Mouse (Mus musculus) gastrocnemius, postnatal 10 days (tissue): ENCODE measurements at regions not wholly inside any gene's neighbourhood (a gene's known extent, or its start where the extent isn't known, plus 50 kb on each side); places are given as distances from the start of the nearest gene placed in this dataset.

Source experiments
- DNase-seq: peaks from one replicate; pipeline ENCODE4 v3.0.0; 2021; ENCODE audit warnings: mixed read lengths

DNA sequence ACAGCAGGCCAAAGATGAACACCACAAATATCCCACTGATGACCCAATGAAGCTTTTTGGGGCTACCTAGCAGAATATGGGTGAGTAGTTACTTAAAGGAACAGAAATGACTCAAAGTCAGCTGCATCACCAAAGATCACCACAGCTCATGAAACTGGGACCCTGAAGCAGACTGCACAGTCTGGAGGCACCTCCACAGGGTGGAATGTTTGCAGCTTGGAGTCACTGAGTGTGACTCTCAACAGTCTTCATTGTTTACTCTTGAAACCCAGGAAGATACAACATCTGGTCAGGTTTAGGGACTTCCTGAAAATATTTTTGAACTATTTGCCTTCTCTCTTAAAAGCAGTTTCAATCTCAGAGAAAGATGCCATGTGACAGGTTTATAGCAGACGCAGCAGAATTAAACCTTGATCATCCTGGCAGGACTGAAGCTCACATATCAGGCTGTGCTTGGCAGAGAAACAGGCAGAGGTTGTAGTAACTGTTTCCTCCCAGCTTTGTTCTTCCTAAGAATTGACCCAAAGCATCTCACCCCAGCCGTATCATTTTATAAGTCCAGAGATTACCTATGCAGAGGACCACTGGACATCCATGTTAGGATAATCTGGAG is 944.1 kb upstream of the Adgrl4 start:
- no peak for DNase-seq

DNA sequence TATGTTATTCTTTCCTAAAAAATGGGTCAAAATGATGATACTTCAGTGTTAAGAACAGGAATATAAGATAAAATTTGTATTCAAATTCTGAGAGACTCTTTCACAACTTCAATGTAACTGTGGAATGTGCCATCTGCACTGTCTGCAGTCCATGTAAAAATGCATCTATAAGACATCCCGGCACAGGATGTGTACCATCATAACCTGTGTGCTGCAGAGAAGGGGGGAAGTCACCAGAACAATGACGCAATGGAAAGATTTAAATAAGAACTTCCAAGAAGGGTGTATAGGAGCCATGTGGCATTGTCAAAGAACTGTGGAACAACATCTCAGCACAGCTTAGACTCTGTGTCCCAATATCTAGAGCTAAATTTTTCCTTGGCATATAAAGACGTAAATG is 906.7 kb upstream of the Adgrl4 start:
- DNase-seq = no peak

DNA sequence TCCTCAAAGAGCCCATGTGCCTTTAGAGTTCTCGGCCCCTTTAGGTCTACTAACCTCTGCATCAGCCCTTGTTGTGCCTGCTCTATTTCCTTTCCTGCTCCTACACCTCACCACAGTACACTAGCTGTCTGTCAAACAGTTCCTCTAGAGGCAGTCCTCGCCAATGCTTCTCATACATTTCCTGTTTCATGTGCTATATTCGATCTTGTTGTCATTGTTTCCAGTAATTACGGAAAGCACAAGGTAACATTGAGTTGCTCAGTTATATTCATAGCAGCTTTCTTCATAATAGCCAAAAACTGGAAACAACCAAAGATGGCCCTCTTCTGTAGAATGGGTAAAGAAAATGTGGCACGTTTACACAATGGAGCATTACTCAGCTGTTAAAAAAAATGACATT is 894.6 kb upstream of the Adgrl4 start:
- DNase-seq = no peak

DNA sequence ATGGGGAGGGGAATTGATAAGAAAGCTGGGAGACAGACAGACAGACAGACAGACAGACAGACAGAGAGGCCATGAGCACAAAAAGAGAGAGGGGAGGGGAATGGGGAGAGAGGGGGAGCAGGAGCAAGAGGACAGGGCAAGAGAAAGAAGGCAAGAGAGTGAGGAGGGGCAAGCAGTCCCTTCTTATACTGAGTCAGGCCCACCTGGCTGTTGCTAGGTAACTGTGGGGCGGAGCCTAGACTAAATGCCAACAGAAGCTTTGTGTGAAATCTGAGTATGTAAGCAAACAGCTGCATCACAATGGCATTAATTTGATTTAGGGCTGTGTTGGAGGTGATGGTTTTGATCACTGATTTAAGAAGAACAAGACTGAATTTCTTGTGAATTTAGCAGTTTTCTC is 849.2 kb upstream of the Adgrl4 start:
- no peak for DNase-seq

DNA sequence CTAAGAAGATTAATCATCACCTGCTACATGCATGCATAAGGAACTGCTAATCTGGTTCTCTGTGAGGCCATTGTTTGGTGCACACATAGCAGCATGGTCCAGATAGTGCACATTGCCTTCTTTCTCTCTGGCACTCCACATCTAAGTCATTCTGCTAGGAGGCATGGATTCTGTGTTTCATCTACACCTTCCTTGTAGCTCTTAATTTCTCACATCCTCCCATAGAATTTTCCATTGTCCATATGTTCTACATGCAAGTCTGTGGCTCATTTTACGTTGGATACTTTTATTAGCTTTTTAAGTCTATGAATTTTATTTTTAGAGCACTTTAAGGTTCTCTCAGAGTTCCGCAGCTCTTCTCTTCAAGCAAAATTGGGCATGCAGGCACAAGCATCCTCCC is 846.7 kb upstream of the Adgrl4 start:
- no peak for DNase-seq

DNA sequence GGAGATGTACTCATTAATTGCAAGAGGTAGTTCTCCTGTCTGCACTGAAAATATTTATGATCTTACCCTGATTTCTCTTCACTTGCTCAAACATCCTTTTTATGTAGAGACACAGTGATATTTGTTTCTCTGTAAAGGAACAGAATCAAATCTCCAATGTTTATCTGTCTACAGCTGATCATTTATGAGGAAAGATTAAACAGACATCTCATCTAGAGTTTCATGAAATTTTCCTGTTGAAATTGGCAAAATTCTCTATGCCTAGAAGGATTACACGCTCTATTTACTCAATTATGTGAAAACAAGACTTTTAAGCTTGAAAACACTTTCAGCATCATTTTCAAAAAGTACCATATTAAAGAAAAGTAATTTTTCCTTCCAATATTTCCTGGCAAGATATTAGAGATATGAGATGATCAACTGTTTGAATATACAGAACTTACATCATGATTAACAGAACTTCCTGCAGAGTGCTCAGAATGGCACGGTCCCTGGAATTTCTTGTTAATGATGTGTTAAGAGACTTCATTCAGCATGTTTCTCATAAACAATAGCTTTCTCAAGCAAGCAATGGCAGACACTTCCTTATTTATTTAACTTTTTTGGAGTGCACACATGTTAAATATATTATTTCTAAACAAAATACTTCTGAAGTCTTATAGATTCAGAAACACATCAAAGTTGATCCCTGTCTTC is 834.1 kb upstream of the Adgrl4 start:
- DNase-seq = no peak

DNA sequence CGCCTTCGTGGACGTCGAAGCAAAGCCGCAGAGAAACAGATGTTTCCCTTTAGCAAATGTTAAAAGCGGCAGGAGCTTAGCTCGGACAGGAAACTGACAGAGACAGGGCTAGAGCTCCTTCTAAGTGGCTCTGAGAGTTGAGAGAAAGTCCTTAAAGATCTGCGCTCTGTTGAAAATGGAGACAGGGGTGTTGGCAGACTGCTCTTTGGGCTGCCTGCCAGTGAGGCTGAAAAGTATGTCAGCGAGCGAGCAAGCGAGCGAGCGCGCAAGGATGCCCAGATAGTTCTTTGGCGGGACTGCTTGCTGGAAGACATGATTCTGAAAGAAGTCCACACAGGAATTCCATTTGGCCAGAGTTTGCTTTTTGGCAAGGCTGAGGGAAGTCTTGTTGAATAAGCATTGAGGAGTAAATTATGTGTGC is 827.0 kb upstream of the Adgrl4 start:
- DNase-seq = peak; percentile 80

DNA sequence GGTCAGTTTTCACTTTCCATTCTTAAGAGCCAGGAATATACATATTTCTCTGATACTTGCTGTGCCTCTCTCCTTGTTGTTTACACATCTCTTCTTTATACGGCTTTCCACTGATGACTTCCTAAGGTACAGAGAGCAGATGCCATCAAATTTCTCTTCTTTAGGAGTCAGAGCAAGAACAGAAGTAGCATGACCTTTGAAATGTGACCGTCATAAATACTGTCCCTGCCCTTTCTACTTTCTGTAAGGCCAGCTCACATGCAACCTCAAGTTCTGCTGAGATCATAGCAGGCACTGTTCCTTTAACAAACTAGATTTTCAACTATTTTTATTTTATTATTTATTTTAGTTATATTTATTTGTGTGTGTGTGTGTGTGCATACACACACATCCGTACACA is 800.1 kb upstream of the Adgrl4 start:
- DNase-seq = no peak

DNA sequence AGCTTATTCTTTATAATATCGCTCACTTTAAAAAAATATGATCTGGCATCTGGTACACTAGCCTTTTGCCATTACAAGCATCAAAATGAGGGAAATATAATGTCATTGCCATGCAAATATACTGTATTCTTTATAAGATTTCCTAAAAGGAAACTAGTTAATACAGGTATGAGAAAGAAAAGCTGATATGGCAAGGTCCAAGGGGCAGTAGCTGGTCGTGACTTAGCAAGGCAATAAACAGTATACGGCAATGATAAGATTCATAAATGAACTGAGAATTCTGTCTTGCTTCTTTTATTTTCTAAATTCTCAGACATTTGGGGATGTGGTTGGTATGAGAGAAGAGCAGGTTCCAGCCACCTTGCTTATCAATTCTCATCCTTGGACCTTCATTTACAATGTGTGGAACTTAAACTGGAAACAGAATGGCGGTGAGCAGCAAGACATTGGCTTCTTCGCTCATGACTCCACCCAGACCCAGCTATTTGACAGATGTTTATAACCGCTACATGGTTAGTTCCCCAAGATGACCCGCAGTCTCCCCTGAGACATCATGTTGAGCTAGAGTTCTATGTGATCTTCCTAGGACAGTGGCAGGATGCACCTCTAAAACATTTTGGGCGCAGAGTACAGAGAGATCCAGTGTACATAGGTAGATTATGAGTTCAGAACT is 797.5 kb upstream of the Adgrl4 start:
- no peak for DNase-seq

DNA sequence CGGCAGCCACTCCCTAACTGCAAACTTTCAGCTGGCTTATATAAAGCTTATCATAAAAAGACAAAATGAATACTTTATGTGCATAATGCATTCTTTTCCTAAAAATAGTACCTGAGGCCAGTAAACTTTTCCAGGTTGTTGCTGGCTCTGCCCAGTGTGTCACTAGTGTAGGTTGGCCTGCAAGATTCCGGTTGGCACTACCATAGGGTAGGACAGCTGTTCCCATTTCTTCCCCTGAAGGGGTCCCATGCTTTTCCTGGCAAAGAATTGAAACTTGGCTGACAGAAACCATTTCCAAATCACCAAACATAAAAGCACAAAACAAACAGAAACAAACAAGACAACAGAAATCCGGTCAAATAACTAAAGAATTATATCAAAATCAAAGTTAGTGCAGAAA is 789.6 kb upstream of the Adgrl4 start:
- no peak for DNase-seq

DNA sequence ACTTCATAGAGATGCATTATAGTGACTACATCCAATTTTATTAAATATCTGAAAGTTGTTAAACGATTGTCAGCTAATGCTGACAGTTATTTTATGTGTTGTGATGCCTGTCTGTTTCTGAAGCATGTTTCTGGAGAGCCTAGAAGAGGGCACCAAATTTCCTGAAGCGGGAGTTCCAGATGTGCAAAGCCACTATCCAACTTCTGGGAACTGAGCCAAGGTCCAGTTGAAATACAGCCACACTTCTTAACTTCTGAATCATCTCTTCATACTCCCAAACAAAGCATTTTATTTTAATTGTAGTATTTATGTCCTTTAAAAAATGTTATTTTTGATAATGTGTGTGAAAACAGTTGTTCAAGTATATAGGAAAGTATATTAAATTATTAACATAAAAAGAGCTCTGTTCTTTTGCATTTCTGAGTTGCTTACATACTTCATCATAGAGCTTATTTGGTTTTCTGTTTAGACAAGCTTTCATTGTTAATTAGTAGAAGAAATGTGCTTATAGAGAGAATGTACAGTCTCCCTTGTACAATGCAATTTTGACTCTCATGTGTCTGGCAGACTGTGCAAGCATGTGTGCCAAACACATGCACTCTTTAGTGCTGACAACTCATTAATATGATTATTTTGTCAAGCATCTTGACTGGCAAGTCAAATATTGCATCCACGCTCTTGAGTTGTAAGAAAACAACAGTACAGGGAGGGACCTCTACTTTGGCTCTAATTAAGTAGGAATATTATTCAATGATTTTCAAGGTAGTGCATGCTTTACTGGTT is 787.7 kb upstream of the Adgrl4 start:
- peak; percentile 6 for DNase-seq

DNA sequence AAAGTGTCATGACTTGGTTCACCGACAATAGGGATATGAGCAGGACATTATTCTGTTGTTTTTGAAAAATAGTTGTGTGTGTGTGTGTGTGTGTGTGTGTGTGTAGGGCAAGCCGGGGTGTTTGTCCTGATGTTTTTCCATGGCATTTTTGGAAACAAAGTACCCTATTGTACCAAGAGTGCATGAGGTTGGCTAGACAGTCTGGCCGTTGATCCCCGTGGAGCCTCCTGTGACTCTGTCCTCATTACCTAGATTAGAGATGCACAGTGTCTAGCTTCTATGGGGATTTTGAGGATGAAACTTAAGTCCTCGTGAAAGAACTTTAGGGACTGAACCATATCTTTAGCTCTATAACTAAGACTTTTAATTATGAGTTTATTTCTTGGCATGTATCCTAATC is 741.9 kb upstream of the Adgrl4 start:
- DNase-seq = no peak

DNA sequence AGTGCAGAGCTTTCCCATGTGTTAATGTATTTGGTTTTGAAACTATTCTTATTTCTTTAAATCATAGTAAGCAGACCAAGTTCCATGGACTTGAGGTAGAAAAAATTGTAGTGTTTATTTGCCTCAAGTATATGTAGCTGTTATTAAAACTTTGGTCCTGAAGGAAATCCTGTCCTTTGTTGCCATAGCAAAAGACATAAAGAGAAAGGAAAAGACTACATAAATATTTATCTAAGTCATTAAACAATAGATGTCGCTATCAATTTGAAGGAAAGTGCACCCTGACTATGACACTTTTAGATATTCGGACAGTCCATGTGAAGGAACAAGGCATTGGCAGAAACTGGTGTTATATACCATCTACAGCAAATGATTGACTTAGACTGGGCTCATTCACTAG is 737.7 kb upstream of the Adgrl4 start:
- DNase-seq = no peak
